Mouse (Mus musculus) neural tube, embryonic 15.5 days (tissue): Measurements from ENCODE around the gene Gm20388. TPM values are rescaled to one million over a fixed set of nuclear protein-coding genes. Genes with fewer than 3 reads are reported as not detected.

Source experiments
- ATAC-seq: fragments of 200-750 bp; cut with Nextera tagmentation; 2 replicates; pipeline ENCODE4 v1.8.0; 2017; ENCODE audit warnings: mild to moderate bottlenecking, moderate TSS enrichment, moderate library complexity; ENCODE audit not compliant: low FRiP score
- H3K27ac ChIP-seq: fragments of 300-500 bp; sonication (generic); replicated peaks from 2 replicates; pipeline ENCODE4 v1.5.1; 2015; ENCODE audit warnings: mild to moderate bottlenecking, inconsistent platforms
- H3K27me3 ChIP-seq: fragments of 300-500 bp; sonication (generic); replicated peaks from 2 replicates; pipeline ENCODE4 v1.6.1; 2015; ENCODE audit warnings: inconsistent platforms
- H3K36me3 ChIP-seq: fragments of 300-500 bp; sonication (generic); 2 replicates; pipeline ENCODE4 v1.6.1; 2015; ENCODE audit warnings: inconsistent platforms
- H3K4me1 ChIP-seq: fragments of 300-500 bp; sonication (generic); 2 replicates; pipeline ENCODE4 v1.6.1; 2015; ENCODE audit warnings: inconsistent platforms
- H3K4me2 ChIP-seq: fragments of 300-500 bp; sonication (generic); 2 replicates; pipeline ENCODE4 v1.6.1; 2015; ENCODE audit warnings: inconsistent platforms, mild to moderate bottlenecking, moderate library complexity
- H3K4me3 ChIP-seq: fragments of 300-500 bp; sonication (generic); replicated peaks from 2 replicates; pipeline ENCODE4 v1.5.1; 2015; ENCODE audit warnings: mild to moderate bottlenecking, inconsistent platforms
- H3K9ac ChIP-seq: fragments of 300-500 bp; sonication (generic); replicated peaks from 2 replicates; pipeline ENCODE4 v1.6.1; 2015; ENCODE audit warnings: mild to moderate bottlenecking, inconsistent platforms
- H3K9me3 ChIP-seq: fragments of 300-500 bp; sonication (generic); replicated peaks from 2 replicates; pipeline ENCODE4 v1.6.1; 2016; ENCODE audit warnings: inconsistent platforms
- WGBS: fragments of 180-500 bp; shearing (Covaris S2); methylation state at CpG from one replicate; pipeline ENCODE4 v1.1.7; 2015; ENCODE audit warnings: mixed read lengths; 5-methylcytosine and 5-hydroxymethylcytosine counted together
- polyA plus RNA-seq: library from polyadenylated mRNA; unstranded; fragments of >200 nt; fragmentation: Nextera tagmentation; extraction: Ambion mirVana; gene quantifications from 2 replicates; pipeline ENCODE4 v1.2.1, GENCODE M21; 2015

Gm20388 gene
- polyA plus RNA-seq, 1 experiment from 2014 or later: not detected

DNA sequence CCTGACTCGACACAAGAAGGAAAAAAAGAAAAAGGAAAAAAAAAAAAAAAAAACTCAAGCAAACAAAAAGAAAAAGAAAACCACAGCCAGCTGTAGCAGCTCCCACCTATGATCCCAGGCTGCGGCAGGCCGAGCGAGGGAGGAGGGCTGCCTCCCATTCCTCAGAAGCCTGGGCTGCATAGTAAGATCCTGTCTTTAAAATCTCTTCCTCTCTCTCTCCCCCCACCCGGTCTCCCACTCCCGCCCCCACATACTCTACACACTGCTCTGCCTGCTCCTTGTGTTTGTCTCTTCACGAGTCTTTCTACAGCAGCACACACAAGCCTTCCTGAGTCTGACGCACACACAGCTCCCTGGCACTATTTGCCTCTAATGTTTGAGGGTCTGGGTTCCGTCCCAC is 3211.4 kb downstream of the Gm20388 start:
- no peak overlapping the region for H3K4me2 ChIP-seq
- H3K9ac ChIP-seq: no peak overlapping the region
- ATAC-seq: no peak
- H3K27me3 ChIP-seq: peaks cover 62% of the 10 kb centered on the region
- H3K9me3 ChIP-seq: no peaks in the 10 kb centered on the region
- no peak overlapping the region for H3K4me3 ChIP-seq
- H3K27ac ChIP-seq: no peak overlapping the region
- 76% methylated on average over 9 of the region's 9 CpGs for WGBS
- H3K36me3 ChIP-seq: no peaks in the 10 kb centered on the region
- H3K4me1 ChIP-seq: peaks cover 11% of the 10 kb centered on the region

- H3K9ac ChIP-seq: no peak overlapping the region
- no peak overlapping the region for H3K4me2 ChIP-seq
- WGBS: 85% methylated on average over 5 of the region's 5 CpGs
- peaks cover 61% of the 10 kb centered on the region for H3K27me3 ChIP-seq
- H3K27ac ChIP-seq: no peak overlapping the region
- H3K9me3 ChIP-seq: no peaks in the 10 kb centered on the region
- no peaks in the 10 kb centered on the region for H3K36me3 ChIP-seq
- ATAC-seq: no peak
- H3K4me1 ChIP-seq: peaks cover 5% of the 10 kb centered on the region
- H3K4me3 ChIP-seq: no peak overlapping the region
These were observed 3212.0 kb downstream of the Gm20388 start for GRCm38 (mm10) chr8:123122670-123123069.

- 5% methylated on average over 19 of the region's 19 CpGs for WGBS
- ATAC-seq: no peak
- H3K27me3 ChIP-seq: peaks cover 38% of the 10 kb centered on the region
- no peaks in the 10 kb centered on the region for H3K36me3 ChIP-seq
- no peak overlapping the region for H3K27ac ChIP-seq
- H3K4me1 ChIP-seq: no peaks in the 10 kb centered on the region; the same call in 1 of the 2 replicates
- no peak overlapping the region for H3K9ac ChIP-seq
- no peak overlapping the region for H3K4me2 ChIP-seq
- no peak overlapping the region for H3K4me3 ChIP-seq
- no peaks in the 10 kb centered on the region for H3K9me3 ChIP-seq
These were observed 3215.7 kb downstream of the Gm20388 start for GRCm38 (mm10) chr8:123126193-123126816.

DNA sequence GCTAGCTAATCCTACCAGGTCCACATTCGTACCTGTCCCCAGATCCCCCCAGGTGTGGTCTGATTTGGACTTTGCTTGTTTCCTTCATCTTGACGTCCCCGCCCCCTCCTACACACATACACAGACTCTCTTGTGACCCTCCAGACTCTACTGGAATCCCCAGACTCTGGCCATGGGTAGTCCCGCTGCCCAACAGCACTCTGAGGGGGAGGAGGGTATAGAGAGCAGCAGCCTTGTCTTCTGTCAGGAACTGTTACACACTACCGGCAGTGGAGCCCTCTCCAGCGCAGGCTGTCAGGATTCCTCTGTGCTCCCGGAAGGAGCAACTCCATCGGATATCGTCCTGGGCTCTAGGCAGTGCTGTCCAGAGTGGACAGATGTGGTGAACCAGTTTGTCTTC is 3220.4 kb downstream of the Gm20388 start:
- no peak overlapping the region for H3K27ac ChIP-seq
- ATAC-seq: no peak
- H3K4me3 ChIP-seq: no peak overlapping the region
- no peaks in the 10 kb centered on the region for H3K9me3 ChIP-seq
- no peak overlapping the region for H3K9ac ChIP-seq
- peaks cover 20% of the 10 kb centered on the region for H3K27me3 ChIP-seq
- WGBS: 71% methylated on average over 9 of the region's 9 CpGs
- no peak overlapping the region for H3K4me2 ChIP-seq
- peaks cover 15% of the 10 kb centered on the region for H3K4me1 ChIP-seq
- no peaks in the 10 kb centered on the region for H3K36me3 ChIP-seq

GRCm38 (mm10) chr8:123132953-123133352 is 3222.3 kb downstream of the Gm20388 start:
- no peak overlapping the region for H3K4me2 ChIP-seq
- H3K9me3 ChIP-seq: no peaks in the 10 kb centered on the region
- no peak overlapping the region for H3K9ac ChIP-seq
- no peak for ATAC-seq
- WGBS: 94% methylated on average over 2 of the region's 2 CpGs
- peaks cover 6% of the 10 kb centered on the region; the same call in 1 of the 2 replicates for H3K27me3 ChIP-seq
- H3K4me1 ChIP-seq: peaks cover 21% of the 10 kb centered on the region
- no peak overlapping the region for H3K27ac ChIP-seq
- H3K4me3 ChIP-seq: no peak overlapping the region
- no peaks in the 10 kb centered on the region for H3K36me3 ChIP-seq

GRCm38 (mm10) chr8:123134149-123134713 is 3223.6 kb downstream of the Gm20388 start:
- Histone ChIP-seq H3K4me1 (peaks cover 24% of the 10 kb centered on the region), H3K9ac (no peak overlapping the region; the same call in 1 of the 2 replicates), H3K27ac (no peak overlapping the region), H3K36me3 (no peaks in the 10 kb centered on the region), H3K9me3 (no peaks in the 10 kb centered on the region), H3K4me2 (no peak overlapping the region), H3K4me3 (no peak overlapping the region), H3K27me3 (peaks cover 5% of the 10 kb centered on the region; the same call in 1 of the 2 replicates)
- no peak for ATAC-seq
- WGBS: 92% methylated on average over 11 of the region's 11 CpGs

DNA sequence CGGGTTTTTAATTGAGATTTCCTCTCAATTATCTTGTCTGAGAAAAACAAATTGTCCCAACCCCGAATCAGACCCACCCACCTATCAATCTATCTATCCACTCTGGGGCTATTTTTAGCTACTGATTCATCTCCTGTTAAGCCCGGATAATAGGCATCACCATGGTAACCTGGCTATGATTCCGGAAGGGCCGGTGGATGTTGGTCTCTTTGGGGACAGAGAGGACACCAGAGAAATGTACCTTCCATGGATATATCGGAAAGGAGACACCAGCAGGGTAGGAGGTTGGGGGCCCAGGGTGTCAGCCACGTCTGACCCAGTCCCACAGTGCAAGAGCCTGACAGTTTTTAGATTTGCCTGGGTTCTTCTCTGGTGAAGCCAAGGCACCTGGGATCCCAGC is 3224.8 kb downstream of the Gm20388 start:
- no peak overlapping the region for H3K9ac ChIP-seq
- H3K9me3 ChIP-seq: no peaks in the 10 kb centered on the region
- no peaks in the 10 kb centered on the region for H3K27me3 ChIP-seq
- peak; percentile 80; the same call in 1 of the 2 replicates for ATAC-seq
- H3K27ac ChIP-seq: peak overlapping the region; percentile 39
- H3K4me1 ChIP-seq: peaks cover 24% of the 10 kb centered on the region
- no peak overlapping the region for H3K4me3 ChIP-seq
- H3K4me2 ChIP-seq: peak overlapping the region; percentile 25
- H3K36me3 ChIP-seq: no peaks in the 10 kb centered on the region
- 11% methylated on average over 7 of the region's 7 CpGs for WGBS

DNA sequence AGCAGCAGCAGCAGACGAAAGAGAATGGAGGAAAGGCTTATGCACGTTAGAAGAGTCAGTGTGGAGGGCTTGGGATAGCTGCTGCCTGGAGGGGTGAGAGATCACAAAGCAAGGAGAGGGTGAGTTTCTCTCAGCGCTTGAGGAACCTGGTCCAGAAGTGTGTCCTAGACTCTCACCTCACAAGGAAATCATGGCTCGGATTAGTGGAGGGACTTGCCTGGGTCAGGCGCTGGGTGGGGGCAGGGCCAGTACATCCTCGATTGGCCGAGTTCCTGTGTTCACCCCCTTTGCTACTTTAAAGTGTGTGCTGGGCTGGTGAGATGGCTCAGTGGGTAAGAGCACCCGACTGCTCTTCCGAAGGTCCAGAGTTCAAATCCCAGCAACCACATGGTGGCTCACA is 3225.2 kb downstream of the Gm20388 start:
- H3K9ac ChIP-seq: no peak overlapping the region
- no peak overlapping the region for H3K4me3 ChIP-seq
- H3K9me3 ChIP-seq: no peaks in the 10 kb centered on the region
- peak overlapping the region; percentile 39 for H3K27ac ChIP-seq
- H3K4me1 ChIP-seq: peaks cover 24% of the 10 kb centered on the region
- ATAC-seq: 0 out of 2 replicates have a peak, but pooled peaks have one; percentile 7
- no peaks in the 10 kb centered on the region for H3K36me3 ChIP-seq
- 51% methylated on average over 9 of the region's 9 CpGs for WGBS
- peak overlapping the region; percentile 25 for H3K4me2 ChIP-seq
- no peaks in the 10 kb centered on the region for H3K27me3 ChIP-seq

GRCm38 (mm10) chr8:123136287-123136686 is 3225.6 kb downstream of the Gm20388 start:
- no peak overlapping the region for H3K4me2 ChIP-seq
- H3K4me1 ChIP-seq: peaks cover 24% of the 10 kb centered on the region
- no peak overlapping the region for H3K4me3 ChIP-seq
- no peak for ATAC-seq
- no peak overlapping the region for H3K9ac ChIP-seq
- H3K27me3 ChIP-seq: no peaks in the 10 kb centered on the region
- H3K36me3 ChIP-seq: no peaks in the 10 kb centered on the region
- H3K9me3 ChIP-seq: no peaks in the 10 kb centered on the region
- 82% methylated on average over 9 of the region's 9 CpGs for WGBS
- no peak overlapping the region for H3K27ac ChIP-seq

- H3K4me3 ChIP-seq: no peak overlapping the region
- H3K4me1 ChIP-seq: peaks cover 27% of the 10 kb centered on the region
- WGBS: 0% methylated on average over 2 of the region's 2 CpGs
- no peak; the same call in 1 of the 2 replicates for ATAC-seq
- no peak overlapping the region; the same call in 1 of the 2 replicates for H3K27ac ChIP-seq
- no peaks in the 10 kb centered on the region for H3K36me3 ChIP-seq
- H3K9ac ChIP-seq: no peak overlapping the region
- H3K4me2 ChIP-seq: no peak overlapping the region
- H3K27me3 ChIP-seq: no peaks in the 10 kb centered on the region
- H3K9me3 ChIP-seq: no peaks in the 10 kb centered on the region
These were observed 3227.0 kb downstream of the Gm20388 start for GRCm38 (mm10) chr8:123137645-123138077.

DNA sequence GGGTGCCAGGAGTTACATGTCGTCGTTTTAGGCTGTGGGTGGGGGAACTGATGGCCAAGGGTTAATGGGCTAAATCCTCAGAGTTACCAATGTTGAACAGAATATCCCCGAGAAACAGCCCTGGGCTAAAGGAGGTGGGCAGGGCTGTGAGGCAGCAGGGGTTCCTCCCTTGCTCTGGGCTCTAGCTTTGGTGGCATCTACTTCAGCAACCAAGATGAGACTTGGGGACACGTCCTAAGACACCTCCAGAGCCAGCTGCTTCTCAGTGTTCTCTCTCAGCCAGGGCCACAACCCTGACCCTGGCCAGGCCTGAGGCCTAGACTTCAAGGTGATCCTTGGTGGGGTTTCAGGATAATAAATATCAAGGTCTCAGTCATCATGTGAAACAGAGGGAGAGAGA is 3228.1 kb downstream of the Gm20388 start:
- WGBS: 65% methylated on average over 4 of the region's 4 CpGs
- Histone ChIP-seq H3K4me3 (no peak overlapping the region), H3K9ac (no peak overlapping the region), H3K4me1 (peaks cover 27% of the 10 kb centered on the region), H3K27ac (no peak overlapping the region), H3K4me2 (no peak overlapping the region), H3K36me3 (no peaks in the 10 kb centered on the region), H3K27me3 (no peaks in the 10 kb centered on the region), H3K9me3 (no peaks in the 10 kb centered on the region)
- no peak for ATAC-seq

DNA sequence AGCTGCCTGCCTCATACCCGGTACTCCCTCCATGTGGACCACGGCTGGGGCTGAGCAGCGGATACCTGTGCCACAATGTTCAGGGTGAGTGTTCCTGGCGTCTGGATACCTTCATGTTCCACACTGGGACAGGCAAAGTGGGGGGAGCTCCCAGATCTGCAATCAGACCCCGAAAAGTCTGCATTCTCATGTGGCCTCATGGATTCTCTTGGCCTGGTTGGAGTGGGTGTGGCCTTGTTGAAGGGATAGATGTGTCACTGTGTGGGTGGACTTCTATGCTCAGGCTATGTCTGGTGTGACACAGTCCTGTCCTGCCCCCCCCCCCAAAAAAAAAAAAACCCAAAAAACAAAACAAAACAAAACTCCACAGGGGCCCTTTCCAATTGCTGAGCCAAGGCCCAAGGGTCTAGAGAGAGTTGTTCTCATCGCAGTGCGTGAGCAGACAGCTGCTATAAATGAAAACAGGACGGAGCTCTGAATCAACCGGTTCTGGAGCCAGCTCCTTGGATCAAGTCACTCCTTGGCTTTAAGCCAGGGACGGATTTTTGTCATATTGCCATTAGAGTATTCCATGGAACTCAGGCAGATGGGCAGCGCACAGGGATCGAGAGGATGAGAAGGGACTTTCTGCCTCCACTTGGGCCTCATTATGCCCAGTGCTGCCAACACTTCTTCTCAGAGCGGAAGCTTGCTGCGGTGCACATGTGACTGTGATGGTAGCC is 3231.3 kb downstream of the Gm20388 start:
- Histone ChIP-seq H3K4me2 (no peak overlapping the region), H3K27ac (0 out of 2 replicates have a peak overlapping the region, but pooled peaks have one; percentile 18), H3K4me1 (peaks cover 12% of the 10 kb centered on the region), H3K9me3 (no peaks in the 10 kb centered on the region), H3K36me3 (no peaks in the 10 kb centered on the region), H3K9ac (no peak overlapping the region), H3K4me3 (no peak overlapping the region), H3K27me3 (no peaks in the 10 kb centered on the region)
- WGBS: 74% methylated on average over 14 of the region's 14 CpGs
- ATAC-seq: no peak
